Mouse (Mus musculus): ENCODE data around the gene Rims3.

- TF ChIP-seq FLI1 (IDR thresholded peaks at IDR 0.05; ENCODE audit: low read length) (no peak), GATA1 (IDR thresholded peaks at IDR 0.05; ENCODE audit: borderline replicate concordance, low read length) (no peak)
Observed at GRCm38 (mm10) chr4:120895226-120895625, 40.6 kb downstream of the Rims3 start.

All from megakaryocyte, embryonic 14.5 days (primary cell).